Mouse (Mus musculus) cerebellum, postnatal 25 days (tissue): ENCODE results near the gene Abca13.
A peak's percentile ranks its signal among the peaks of the same experiment; 100 is the strongest.

ENCODE experiments used
- DNase-seq, 2 experiments: peaks; one replicate each; pipeline ENCODE4 v3.0.0; 2021; ENCODE audit warnings: mixed read lengths in 2 of 2

The Abca13 gene

GRCm38 (mm10) chr11:9533658-9534202 is 342.0 kb downstream of the Abca13 start:
- DNase-seq = no peak

GRCm38 (mm10) chr11:9536811-9537210 is 345.1 kb downstream of the Abca13 start:
- peak; percentile 4 to 15 for DNase-seq

- no peak for DNase-seq
Measured at GRCm38 (mm10) chr11:9538328-9538727, 346.6 kb downstream of the Abca13 start.

GRCm38 (mm10) chr11:9560026-9560425 is 368.3 kb downstream of the Abca13 start:
- no peak for DNase-seq

GRCm38 (mm10) chr11:9568302-9568701 is 376.6 kb downstream of the Abca13 start:
- DNase-seq = no peak

- DNase-seq = no peak
Measured at GRCm38 (mm10) chr11:9570319-9570718, 378.6 kb downstream of the Abca13 start.

GRCm38 (mm10) chr11:9574894-9575293 is 383.2 kb downstream of the Abca13 start:
- no peak for DNase-seq

GRCm38 (mm10) chr11:9591757-9592316 is 400.1 kb downstream of the Abca13 start:
- DNase-seq = no peak

GRCm38 (mm10) chr11:9597299-9597698 is 405.6 kb downstream of the Abca13 start:
- DNase-seq = no peak

GRCm38 (mm10) chr11:9601096-9601495 is 409.4 kb downstream of the Abca13 start:
- no peak for DNase-seq

- no peak for DNase-seq
Measured at GRCm38 (mm10) chr11:9602137-9602536, 410.4 kb downstream of the Abca13 start.

- DNase-seq = no peak
Measured at GRCm38 (mm10) chr11:9608249-9608648, 416.5 kb downstream of the Abca13 start.

- DNase-seq = no peak
Measured at GRCm38 (mm10) chr11:9609075-9609474, 417.3 kb downstream of the Abca13 start.

- DNase-seq = no peak
Measured at GRCm38 (mm10) chr11:9616133-9616532, 424.4 kb downstream of the Abca13 start.

GRCm38 (mm10) chr11:9616665-9617064 is 424.9 kb downstream of the Abca13 start:
- DNase-seq = no peak

GRCm38 (mm10) chr11:9619986-9620385 is 428.2 kb downstream of the Abca13 start:
- no peak for DNase-seq

GRCm38 (mm10) chr11:9622888-9623287 is 431.1 kb downstream of the Abca13 start:
- DNase-seq = no peak

GRCm38 (mm10) chr11:9624753-9625152 is 433.0 kb downstream of the Abca13 start:
- no peak for DNase-seq

GRCm38 (mm10) chr11:9625812-9626211 is 434.1 kb downstream of the Abca13 start:
- no peak for DNase-seq

GRCm38 (mm10) chr11:9647272-9647671 is 455.5 kb downstream of the Abca13 start:
- no peak for DNase-seq

GRCm38 (mm10) chr11:9647991-9648390 is 456.2 kb downstream of the Abca13 start:
- no peak for DNase-seq

- DNase-seq = no peak
Measured at GRCm38 (mm10) chr11:9666648-9667255, 475.0 kb downstream of the Abca13 start.

GRCm38 (mm10) chr11:9669430-9669829 is 477.7 kb downstream of the Abca13 start:
- DNase-seq = no peak

- no peak for DNase-seq
Measured at GRCm38 (mm10) chr11:9684952-9685351, 493.2 kb downstream of the Abca13 start.

- DNase-seq = no peak
Measured at GRCm38 (mm10) chr11:9705190-9705589, 513.4 kb downstream of the Abca13 start.
